Mouse (Mus musculus): ENCODE results near the gene Tsc2.

Gene Tsc2

DNA sequence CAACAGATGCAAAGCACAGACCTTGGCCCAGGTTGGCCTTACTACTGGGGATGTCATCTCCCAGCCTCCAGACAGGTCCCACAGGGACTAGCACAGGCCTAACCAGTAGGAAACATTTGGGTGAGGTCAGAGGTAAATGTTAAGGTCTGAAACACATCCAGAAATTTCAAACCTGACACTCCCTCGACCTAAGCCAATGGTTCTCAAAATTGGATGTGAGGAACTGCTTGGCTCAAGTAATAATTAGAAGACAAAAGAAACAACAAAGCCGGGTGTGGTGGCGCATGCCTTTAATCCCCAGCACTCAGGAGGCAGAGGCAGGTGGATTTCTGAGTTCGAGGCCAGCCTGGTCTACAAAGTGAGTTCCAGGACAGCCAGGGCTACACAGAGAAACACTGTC, 14.0 kb upstream of the Tsc2 start:
- no peak for DNase-seq

DNA sequence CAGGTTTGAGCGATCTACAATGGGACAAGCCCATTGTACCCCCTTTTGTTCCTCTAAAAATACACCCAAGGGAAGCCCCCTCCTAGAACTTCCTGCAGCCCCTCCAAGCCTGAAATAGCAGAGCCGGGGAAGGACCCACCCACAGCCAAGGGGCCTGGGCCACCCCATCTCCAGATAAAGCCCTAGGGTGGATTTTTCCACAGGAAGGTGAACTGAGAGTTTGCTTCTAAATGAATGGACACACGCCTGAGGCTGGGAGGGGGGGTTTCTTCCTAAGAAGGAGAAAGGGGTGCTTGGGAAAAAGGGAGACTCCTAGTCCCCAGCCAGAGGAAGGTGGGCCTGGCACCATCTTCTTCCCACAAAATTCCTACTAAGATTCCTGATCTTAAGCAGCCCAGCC, 13.5 kb upstream of the Tsc2 start:
- peak; percentile 38 for DNase-seq

DNA sequence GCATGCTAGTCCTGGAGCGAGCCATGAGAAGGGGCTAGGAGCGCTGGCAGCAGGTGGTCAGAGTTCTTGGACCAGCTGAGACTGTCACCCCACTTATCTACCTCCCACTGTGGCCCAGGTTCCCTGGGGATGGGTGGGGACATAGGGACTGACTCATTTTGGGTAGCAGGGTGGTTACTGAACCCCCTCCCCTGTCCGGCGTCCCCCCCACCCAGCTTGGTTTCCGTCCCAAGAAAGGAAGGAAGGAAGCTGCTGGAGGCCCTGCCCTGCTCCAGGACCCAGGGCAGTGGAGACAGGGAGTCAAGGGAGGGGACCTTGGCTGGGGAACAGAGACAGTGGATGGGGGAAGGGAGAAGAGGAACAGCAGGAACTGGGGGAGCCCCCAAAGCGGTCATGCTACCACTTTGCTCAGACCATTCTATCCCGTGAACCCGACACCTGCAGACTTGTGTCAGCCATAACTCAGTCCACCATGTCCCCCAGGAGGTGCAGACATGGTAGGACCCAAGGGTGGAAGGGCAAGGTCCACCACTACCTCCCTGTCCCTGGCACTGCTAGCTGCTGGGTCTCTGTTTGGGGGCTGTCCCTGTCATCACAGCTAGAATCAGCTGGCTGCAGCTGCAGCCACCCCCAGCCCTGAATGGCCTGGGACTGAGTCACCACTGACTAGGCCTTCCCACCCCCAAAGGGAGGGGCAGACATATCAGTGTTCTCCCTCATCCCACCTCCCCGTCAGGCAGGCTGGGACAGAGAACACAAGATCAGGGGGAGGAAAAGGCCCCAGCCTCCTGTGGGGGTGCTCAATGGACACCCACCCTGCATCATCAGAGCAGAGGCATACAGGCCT, 12.7 kb upstream of the Tsc2 start:
- DNase-seq, result peak; percentile 54

DNA sequence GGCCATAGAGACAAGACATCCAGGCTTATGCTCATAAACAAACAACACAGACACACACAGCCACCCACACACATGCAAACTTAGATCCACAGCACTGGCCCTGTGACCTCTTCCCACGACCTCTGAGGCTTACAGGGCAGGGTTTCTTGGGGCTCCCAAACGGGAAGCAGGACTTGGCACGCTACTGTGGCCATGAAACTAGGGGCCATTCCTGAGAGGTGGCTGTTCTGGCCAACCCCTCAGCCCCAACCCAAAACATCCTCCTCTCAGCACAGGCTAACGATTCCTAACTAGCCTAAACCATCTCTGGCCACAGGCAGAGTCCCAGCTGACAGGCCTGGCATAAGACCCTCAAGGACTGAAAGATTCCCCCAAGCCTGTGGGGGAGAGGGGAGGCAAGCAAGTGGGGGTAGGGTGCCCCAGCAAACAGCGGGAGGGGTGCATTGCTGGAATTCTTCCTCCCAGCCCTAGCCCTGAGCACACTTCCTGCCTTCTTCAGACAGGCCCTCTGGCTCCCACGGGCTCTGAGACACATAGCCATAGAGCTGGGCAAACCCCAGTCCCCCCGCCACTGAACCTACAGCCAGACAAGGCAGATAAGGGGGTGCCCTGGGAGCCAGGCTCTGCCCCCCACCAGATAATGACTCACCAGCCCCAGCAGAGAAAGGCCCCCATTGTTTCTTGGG, 11.7 kb upstream of the Tsc2 start:
- peak; percentile 42 for DNase-seq

DNA sequence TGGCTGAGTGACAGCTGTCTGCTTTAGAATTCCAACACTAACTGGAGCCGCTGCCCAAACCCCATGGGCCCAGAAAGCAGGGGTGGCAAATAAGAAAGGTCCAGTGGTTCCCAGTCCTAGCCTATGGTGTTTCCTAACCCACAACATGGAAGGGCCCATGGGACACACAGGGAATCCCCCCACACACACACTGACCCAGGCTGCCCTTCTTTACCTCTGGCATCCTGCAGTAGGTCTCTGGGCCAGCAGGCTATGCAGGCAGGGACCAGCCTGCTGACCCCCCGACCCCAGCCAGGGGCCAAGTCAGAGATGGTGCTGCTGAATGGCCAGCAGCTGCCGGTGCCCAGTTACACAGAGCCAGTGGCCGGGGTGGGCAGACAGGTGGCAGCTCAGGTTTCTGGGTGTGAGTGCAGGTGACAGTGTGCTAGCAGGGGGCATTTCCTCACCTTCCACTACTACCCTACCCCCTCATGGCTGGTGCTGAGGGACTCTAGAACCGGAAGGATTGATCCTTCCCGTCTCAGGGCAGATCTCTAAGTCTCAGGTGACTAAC, 10.4 kb upstream of the Tsc2 start:
- DNase-seq, result no peak

DNA sequence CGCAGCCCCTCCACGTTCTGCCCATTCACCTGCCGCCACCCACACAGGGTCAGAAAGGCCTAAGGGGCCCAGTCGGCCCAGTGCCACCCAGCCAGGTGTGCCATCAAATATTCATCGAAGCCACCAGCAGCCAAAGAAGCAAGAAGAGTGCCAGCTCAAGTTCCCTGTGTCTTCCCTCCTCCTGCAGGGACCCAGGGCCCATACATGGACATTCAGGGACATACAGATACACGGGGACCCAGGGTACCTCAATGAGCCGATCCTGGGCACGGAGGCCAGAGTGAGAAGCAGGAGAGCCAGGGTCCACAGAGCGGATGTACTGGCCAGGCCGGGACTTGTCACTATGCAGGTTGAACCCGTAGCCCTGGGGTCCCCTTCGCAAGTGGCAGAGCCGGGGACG, 9.5 kb upstream of the Tsc2 start:
- no peak for DNase-seq

DNA sequence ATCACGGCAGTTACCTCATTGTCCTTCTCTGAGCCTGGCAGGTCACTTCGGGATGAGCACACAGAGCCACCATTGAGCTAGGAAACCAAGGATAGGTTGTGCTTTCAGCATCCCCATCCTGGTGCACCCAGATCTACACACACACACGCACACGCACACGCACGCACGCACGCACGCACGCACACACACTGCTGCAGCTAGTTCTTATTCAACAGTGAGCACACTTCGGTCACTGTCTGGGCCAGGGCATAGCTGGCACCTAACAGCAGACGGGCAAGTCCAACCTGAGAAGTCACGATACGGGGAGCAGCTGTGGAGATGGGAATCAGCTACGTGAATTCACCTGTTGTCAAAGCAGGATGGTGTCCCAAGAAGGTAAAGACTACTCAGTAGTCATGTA, 8.2 kb upstream of the Tsc2 start:
- DNase-seq, result no peak

DNA sequence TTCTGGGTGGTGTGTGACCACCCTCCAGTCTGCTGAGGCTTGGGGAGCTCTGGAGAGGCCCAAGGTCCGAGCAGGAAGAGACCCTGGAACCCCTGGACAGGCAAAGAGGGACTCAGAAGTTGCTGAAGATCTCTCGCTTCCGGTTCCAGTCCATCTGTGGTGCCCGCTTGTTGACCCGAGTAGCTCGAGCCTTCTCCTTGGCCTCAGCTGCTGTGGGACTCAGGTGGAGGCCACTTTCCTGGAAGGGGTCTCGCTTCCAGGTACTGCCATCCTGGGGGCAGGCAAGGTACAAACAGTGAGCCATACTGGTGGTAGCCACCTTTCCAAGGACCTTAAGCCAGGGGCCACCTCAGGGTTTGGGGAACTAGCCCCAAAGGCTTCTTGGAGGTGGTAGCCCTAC, 7.7 kb upstream of the Tsc2 start:
- DNase-seq, result no peak

DNA sequence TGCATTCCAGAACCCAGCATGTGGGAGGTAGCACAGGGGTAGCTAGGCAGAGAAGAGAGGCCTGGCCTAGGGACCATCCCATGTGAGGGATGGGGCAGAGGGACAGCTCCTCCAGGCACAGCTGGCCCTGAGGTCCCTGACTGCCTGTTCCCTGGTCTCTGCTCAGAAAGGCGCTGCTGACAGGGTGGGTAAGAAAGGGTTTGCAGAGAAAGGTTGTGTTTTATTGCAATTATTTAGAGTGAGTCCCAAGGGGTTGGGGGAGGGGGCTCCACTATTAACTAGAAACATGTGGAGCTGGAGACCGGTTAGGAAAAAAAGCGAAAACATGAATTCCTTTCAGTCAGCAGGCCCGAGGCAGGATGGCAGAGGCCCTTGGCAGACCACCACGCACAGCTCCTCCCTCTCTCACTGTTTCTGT, 7.2 kb upstream of the Tsc2 start:
- DNase-seq, result no peak

DNA sequence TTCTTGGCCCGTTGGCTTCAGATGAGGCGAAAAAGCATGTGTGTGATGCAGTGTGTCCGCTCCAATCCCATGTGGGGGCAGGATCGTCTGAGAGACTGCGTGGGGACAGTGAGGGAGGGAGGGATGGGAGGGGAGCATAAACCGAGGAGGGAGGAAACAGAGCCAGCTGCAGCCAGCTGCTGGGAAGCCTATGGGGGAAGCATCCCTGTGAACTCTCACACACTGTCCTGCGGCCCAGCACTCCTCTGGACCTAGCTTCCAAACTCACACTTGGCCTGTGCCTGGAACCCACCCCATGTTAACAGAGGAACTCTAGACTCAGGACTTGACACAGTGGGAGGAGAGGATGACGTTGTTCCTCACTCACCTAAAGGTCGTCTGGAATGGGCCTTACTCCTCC, 6.4 kb upstream of the Tsc2 start:
- DNase-seq, result peak; percentile 53

DNA sequence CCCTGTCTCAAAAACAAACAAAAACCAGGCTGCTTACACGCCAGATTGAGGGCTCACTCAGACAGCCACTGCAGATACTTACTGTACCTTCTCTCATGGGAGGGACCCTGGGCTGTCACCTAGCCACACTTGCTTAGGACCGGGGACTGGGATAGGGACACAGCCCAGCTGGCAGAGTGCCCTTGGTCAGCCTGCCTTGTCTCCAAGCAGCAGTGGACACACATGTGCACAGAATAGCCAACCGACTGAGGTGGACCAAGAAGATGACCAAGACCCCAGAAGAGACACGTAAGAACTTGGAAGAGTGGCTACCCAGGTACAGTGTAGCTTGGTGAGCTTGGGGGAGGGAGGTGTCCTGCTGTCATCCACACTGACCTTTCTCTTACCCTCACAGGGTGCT, 5.8 kb upstream of the Tsc2 start:
- DNase-seq, result no peak

DNA sequence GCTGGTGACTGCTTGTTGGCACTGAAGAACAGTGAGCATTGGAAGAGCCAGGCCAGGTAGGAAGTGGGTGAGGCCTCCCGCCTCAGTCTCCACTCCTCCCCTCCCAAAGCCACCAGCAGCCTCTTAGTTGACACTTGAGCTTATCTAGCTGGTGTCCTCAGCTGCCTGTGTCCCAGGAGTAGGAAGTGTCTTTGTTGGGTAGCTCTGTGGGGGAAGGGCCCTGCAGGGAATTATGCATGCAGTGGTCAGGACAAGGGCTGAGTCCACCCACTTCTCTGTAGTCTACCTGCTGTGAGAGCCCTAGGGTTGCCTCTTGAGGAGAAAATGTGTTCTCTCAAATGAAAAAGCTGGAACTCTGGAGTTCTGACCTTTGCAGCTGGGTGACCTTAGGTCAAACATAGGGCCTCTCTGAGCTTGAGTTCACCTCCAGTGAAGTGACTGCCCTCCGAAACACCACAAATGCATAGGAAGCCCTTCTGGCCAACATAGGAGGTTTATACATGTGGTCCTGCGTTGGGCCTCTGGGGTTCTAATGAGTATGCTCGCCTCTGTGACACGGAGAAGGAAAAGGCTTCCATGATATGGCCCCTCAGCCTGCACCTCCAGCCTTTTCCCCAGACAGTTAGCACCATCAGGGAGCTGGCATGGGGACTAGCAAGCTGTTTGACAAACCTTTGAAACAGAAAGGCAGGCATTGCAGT, 4.5 kb upstream of the Tsc2 start:
- DNase-seq, result no peak

DNA sequence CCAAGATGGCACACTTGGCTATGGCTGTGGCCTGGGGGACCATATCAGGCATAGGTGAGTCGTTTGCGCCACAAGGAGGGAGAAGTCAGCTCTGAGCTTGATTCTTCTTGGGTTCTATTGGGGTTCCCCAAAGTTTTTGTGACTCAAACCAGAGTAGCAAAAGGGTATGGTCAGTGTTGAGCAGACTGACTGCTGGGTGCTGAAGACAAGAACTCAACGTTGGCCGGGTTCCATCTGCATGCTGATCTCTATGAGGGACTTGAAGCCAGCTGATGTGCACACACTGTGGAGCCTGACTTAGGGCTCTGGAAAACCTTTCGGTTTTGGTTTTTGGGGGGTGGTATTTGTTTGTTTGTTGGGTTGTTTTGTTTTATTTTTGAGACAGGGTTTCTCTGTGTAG, 3.3 kb upstream of the Tsc2 start:
- no peak for DNase-seq

DNA sequence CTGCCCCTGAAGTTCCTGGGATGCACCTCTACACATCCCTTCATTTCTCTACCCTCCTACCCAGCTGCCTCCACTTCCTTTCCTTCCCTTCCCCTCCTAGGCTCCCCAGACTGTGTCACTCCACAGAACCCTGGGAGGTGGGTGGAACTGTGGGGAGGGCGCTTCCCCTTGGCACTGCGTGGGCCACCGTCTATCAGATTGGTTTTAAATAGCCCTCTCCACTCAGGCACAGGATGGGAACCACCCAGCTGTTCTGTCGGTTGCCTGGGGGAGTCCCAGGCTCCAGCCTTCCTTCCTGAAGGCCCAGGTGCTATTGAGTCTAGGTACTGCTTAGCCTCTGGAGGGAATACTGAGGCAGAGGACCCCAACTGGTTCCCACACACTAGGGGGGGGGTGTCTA, 2.6 kb upstream of the Tsc2 start:
- DNase-seq, result peak; percentile 39

DNA sequence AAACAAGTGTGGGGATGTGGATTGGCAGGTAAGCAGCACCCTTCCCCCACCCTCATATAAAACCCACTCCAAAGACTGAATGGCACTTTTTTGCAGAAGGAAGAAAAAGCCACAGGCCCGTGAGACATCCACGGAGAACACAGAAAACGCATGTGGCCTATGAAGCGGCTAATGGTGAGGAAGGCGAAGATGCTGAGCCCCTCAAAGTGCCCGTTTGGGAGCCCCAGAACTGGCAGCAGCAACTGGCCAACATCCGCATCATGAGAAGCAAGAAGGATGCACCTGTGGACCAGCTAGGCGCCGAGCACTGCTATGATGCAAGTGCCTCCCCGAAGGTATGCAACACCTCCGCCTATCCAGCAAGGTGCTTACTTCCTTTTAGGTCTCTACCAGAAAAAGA, 1.4 kb upstream of the Tsc2 start:
- no peak for DNase-seq

DNA sequence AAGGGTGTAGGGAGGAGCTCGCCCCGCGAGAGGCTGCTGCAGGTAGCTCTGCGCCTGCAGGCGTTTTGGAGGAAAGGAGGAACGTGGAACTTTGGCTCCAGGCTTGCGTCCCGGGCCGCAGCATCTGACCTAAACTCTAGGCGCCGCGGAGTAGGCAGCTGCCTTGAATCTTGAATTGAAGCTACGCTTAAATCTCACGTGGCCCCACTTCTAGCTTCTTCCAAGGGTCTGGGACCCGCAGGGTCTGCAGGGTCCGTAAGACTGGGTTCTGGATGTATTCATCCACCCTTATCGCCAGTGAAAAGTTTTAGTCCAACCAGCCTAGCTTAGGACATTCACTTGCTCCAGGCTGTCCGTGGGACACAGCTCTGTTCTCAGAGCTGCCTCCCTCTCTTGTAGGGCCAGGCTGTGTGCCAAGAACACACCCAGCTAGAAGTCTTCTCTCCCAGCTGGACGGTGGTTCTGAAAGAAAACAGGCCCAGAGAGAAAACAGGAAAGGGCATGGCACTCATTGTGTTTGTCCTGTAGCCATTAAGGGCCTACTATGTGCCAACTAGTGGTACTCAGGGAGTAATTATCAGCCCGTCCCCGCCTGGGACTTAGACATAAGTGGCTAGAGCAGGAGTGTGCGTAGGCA, 501 bp upstream of the Tsc2 start:
- DNase-seq, result peak; percentile 71

DNA sequence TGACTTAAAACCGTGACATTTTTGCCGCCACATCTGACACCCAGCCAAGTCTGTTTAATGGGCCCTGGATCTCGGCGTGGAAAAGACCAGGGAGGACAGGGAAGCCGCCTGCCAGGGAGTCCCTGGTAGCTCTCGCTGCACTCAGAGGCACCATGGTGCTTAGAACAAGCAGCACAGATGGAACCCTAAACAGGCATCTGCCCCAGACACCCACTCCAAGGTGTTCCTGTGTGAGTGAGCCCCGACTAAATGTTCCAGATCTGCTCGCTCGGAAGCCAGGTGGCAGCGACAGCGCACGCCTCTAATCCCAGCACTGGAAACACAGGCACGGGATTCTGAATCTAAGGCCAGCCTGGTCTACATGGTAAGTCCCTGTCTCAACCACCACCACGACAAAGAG, 2.4 kb downstream of the Tsc2 start:
- DNase-seq, result no peak

DNA sequence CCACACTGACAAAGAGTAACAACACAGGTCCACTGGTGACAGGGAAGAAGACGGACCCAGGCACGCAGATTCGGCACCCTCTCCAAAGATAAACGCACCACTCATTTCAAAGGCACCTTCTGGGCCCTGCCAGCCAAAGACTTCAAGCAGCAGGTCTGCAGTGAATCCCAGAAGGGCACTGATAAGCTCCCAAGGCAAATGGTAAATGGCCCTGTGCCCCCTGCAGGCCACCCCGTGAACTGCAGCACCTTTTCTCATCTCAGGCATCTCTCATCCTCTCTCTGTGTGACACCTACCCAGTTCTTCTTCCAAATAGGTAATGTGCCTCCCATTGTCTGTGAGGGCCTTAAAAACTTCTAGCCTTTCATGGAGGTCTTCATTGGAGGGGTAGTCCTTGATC, 3.8 kb downstream of the Tsc2 start:
- peak; percentile 87 for DNase-seq

DNA sequence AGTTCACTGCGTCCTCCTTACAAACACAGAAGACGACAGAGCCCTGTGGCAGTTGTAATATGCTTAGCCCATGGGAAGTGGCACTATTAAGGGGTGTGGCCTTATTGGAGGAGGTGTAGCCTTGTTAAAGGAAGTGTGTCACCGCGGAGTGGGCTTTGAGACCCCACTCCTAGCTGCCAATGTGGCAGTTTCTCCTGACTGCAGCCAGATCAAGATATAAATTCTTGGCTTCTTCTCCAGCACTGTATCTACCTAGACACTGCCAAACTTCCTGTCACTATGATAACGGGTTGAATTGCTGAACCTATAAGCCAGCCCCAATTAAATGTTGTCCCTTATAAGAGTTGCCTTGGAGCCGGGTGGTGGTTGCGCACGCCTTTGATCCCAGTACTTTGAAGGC, 7.0 kb downstream of the Tsc2 start:
- no peak for DNase-seq

DNA sequence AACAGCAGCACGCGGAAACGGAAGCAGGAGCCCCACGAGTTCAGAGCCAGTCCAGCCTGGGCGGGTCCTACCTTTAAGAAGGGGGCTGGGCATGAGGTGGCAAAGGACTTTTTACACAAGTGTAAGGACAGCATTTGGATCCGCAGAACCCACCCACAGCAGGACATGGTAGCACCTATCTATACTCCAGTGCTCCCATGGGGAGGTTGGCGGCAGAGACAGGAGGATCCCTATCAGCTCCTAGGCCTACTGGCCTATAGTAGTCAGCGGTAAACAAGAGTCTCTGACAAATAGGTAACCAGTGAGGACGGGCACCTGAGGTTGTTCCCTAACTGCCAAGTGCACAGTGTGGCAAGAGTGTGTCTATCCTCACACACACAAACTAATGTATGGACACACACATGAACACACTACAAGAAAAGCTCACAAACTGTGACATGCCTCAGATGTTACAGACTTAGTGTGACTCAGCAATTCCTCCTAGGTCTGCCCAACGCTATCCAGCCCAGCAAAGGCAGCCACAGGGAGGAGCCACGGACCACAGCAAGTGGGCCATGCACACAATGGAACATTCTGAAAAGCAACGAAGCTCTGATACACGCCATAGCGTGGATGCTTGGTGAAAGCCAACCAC, 14.8 kb downstream of the Tsc2 start:
- no peak for DNase-seq

DNA sequence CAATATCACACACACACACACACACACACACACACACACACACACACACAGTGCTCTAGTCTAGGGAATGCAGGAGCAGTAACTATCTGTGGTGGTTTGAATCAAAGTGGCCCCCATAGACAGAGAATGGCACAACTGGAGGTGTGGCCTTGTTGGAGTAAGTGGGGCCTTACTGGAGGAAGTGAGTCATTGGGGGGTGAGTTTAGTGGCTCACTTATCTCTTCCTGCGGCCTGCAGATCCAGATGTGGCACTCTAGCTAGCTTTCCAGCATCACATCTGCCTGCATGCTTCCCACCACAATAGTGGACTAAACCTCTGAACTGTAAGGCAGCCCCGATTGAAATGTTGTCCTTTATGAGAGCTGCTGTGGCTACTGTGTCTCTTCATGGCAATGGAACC, 21.7 kb downstream of the Tsc2 start:
- no peak for DNase-seq

DNA sequence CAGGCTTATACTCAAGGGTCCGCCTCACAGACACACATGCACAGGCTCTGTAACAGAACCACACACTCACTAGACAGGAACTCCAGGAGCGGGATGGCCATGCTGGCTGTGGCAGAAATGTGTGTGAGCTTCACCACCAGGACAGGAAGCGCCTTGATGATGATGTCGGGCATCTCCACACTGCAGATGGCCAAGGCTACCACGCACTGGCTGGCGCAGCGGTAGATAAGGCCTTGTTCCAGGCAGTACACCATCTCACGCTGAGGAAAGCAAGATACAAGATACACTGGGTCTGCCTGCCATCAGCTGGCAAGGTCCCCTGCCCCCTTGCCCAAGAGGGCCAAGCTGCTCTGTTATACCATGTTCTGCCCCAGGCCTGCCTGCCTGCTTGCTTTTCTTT, 23.6 kb downstream of the Tsc2 start:
- no peak for DNase-seq

DNA sequence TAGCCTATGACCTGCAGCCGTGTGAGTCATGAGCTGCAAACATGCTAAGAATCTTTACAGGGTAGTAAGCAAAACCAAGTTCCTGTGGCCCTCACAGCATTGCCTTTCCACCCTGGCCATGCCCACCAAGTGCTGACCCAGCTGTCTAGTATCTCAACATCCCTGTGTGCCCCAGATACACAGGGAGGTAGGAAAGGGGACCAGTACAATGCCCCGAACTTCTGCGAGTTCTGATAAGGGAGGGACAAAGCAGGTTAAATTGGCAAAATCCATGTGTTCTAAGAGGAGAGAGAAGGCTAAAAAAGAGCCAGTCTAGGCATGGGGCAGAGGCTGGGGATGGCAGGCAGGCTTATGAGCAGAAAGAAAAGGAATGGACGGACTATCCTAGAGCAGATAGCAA, 24.1 kb downstream of the Tsc2 start:
- DNase-seq, result no peak
